Mouse (Mus musculus) olfactory bulb, adult 2 months (tissue): Measurements from ENCODE around the gene Emp1.

Experiments
- CTCF ChIP-seq: fragments of 200-500 bp; IDR thresholded peaks from 2 replicates; pipeline ENCODE4 v1.5.1; 2012; ENCODE audit warnings: low read depth, mild to moderate bottlenecking, low read length, moderate library complexity; ENCODE audit not compliant: insufficient read depth
- POLR2A ChIP-seq: fragments of 200-500 bp; IDR thresholded peaks from 2 replicates; pipeline ENCODE4 v1.6.1; 2012; ENCODE audit warnings: mild to moderate bottlenecking, low read depth, low read length, moderate library complexity; ENCODE audit not compliant: insufficient read depth

DNA sequence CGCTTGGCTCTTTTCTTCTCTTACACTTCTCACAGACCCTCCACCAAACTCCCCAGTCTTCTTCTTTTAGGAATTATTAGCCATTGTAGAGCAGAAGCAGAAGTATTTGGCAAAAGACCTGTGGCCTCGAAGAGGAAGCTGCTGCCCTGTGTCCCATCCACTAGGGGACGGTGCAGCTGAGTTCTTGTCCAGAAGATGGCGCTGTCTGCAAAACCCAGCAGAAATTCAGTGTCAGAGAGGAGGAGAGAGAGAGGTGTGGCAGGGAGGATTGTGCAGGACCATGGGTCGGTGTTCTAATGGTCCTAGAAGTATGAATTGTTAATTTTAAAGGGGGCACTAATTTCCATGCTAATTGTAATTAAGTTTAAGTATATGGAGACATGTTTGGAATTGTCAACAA, 55.1 kb downstream of the Emp1 start:
- peak; percentile 98 for TF ChIP-seq CTCF
- no peak for TF ChIP-seq POLR2A
